Mouse (Mus musculus) MEL (cell line): ENCODE measurements around the gene Tsen15.

Experiments
- CHD2 ChIP-seq: IDR thresholded peaks from 2 replicates; pipeline ENCODE4 v1.6.1; 2011; ENCODE audit warnings: low read length, improper control_type of control experiment
- CTCF ChIP-seq, 3 experiments: IDR thresholded peaks in 2 of 3; conservative IDR thresholded peaks in 1 of 3; 2 replicates each; pipeline ENCODE4 v1.5.1; 2011 to 2012; ENCODE audit warnings: low read length in 3 of 3, low read depth in 2 of 3, mild to moderate bottlenecking in 2 of 3, improper control_type of control experiment in 1 of 3, inconsistent platforms in 1 of 3, mixed read lengths in 1 of 3, moderate library complexity in 1 of 3; ENCODE audit not compliant: control insufficient read depth in 1 of 3, insufficient read depth in 1 of 3, poor library complexity in 1 of 3, severe bottlenecking in 1 of 3
- MAFK ChIP-seq: IDR thresholded peaks from 2 replicates; pipeline ENCODE4 v1.6.1; 2011; ENCODE audit warnings: low read depth, mild to moderate bottlenecking, low read length, improper control_type of control experiment, borderline replicate concordance
- MAX ChIP-seq: IDR thresholded peaks from 2 replicates; pipeline ENCODE4 v1.6.1; 2011; ENCODE audit warnings: low read length, improper control_type of control experiment
- MAZ ChIP-seq: IDR thresholded peaks from 2 replicates; pipeline ENCODE4 v1.6.1; 2012; ENCODE audit warnings: low read depth, mild to moderate bottlenecking, inconsistent platforms, low read length, improper control_type of control experiment
- MXI1 ChIP-seq: IDR thresholded peaks from 2 replicates; pipeline ENCODE4 v1.6.1; 2011; ENCODE audit warnings: mild to moderate bottlenecking, low read depth, low read length, improper control_type of control experiment
- NELFE ChIP-seq: IDR thresholded peaks from 2 replicates; pipeline ENCODE4 v1.6.1; 2011; ENCODE audit warnings: low read depth, low read length, improper control_type of control experiment
- POLR2A ChIP-seq, 2 experiments: IDR thresholded peaks; 2 replicates each; pipeline ENCODE4 v1.6.1; 2011 to 2012; ENCODE audit warnings: low read length in 2 of 2, mild to moderate bottlenecking in 2 of 2, control low read depth in 1 of 2, improper control_type of control experiment in 1 of 2, low read depth in 1 of 2, moderate library complexity in 1 of 2; ENCODE audit not compliant: control insufficient read depth in 1 of 2, insufficient read depth in 1 of 2, poor library complexity in 1 of 2
- USF1 ChIP-seq: IDR thresholded peaks from 2 replicates; pipeline ENCODE4 v1.6.1; 2014; ENCODE audit warnings: low read depth, mild to moderate bottlenecking, inconsistent platforms, low read length, improper control_type of control experiment, moderate library complexity

GRCm38 (mm10) chr1:152410657-152411056 lies 24.2 kb upstream of the Tsen15 start:
- no peak for TF ChIP-seq POLR2A (IDR thresholded peaks at IDR 0.05; ENCODE audit: control insufficient read depth in 1 of 2, insufficient read depth in 1 of 2, low read depth in 1 of 2, low read length in 2 of 2, poor library complexity in 1 of 2)
- TF ChIP-seq CTCF (IDR thresholded peaks at IDR 0.05 in 2 of 3, conservative IDR thresholded peaks at IDR 0.05 in 1 of 3; ENCODE audit: control insufficient read depth in 1 of 3, insufficient read depth in 1 of 3, low read depth in 2 of 3, low read length in 3 of 3, poor library complexity in 1 of 3, severe bottlenecking in 1 of 3) = no peak
- no peak for TF ChIP-seq MAX
- no peak for TF ChIP-seq MXI1
- no peak for TF ChIP-seq MAZ
- TF ChIP-seq NELFE = no peak
- TF ChIP-seq MAFK = no peak
- TF ChIP-seq USF1 = no peak
- no peak for TF ChIP-seq CHD2
